Mouse (Mus musculus) brain, adult 2 months (tissue): ENCODE results near the gene Stat4.
A peak's percentile ranks its signal among the peaks of the same experiment; 100 is the strongest.

Source experiments
- DNase-seq: peaks from one replicate; pipeline ENCODE4 v3.0.0; 2011; ENCODE audit warnings: low read depth, low spot score

Stat4 gene

GRCm38 (mm10) chr1:52102795-52103194 lies 115.8 kb downstream of the Stat4 start:
- no peak for DNase-seq

- DNase-seq: no peak
These were observed 120.3 kb downstream of the Stat4 start for GRCm38 (mm10) chr1:52107206-52107605.

- DNase-seq: no peak
These were observed 124.3 kb downstream of the Stat4 start for GRCm38 (mm10) chr1:52111217-52111616.

- no peak for DNase-seq
These were observed 125.4 kb downstream of the Stat4 start for GRCm38 (mm10) chr1:52112301-52112700.

- DNase-seq: no peak
These were observed 126.2 kb downstream of the Stat4 start for GRCm38 (mm10) chr1:52113067-52113665.

- DNase-seq: peak; percentile 99
These were observed 126.7 kb downstream of the Stat4 start for GRCm38 (mm10) chr1:52113666-52114069.

- no peak for DNase-seq
These were observed 129.5 kb downstream of the Stat4 start for GRCm38 (mm10) chr1:52116441-52116840.

GRCm38 (mm10) chr1:52117777-52118176 lies 130.8 kb downstream of the Stat4 start:
- no peak for DNase-seq

GRCm38 (mm10) chr1:52118860-52119591 lies 132.1 kb downstream of the Stat4 start, which contains the start of gene Stat1:
Stat1 (plus strand) TSS chr1:52119440.
- DNase-seq: peak; percentile 97

- peak; percentile 27 for DNase-seq
These were observed 132.7 kb downstream of the Stat4 start for GRCm38 (mm10) chr1:52119691-52120090.

- no peak for DNase-seq
These were observed 133.2 kb downstream of the Stat4 start for GRCm38 (mm10) chr1:52120191-52120590.

- DNase-seq: no peak
These were observed 134.1 kb downstream of the Stat4 start for GRCm38 (mm10) chr1:52121052-52121451.

GRCm38 (mm10) chr1:52124818-52125217 lies 137.9 kb downstream of the Stat4 start:
- no peak for DNase-seq

- no peak for DNase-seq
These were observed 140.4 kb downstream of the Stat4 start for GRCm38 (mm10) chr1:52127350-52127749.

GRCm38 (mm10) chr1:52129794-52130193 lies 142.8 kb downstream of the Stat4 start:
- DNase-seq: no peak

GRCm38 (mm10) chr1:52131787-52132377 lies 144.9 kb downstream of the Stat4 start:
- peak; percentile 64 for DNase-seq

GRCm38 (mm10) chr1:52133254-52133653 lies 146.3 kb downstream of the Stat4 start:
- DNase-seq: no peak

GRCm38 (mm10) chr1:52137292-52137691 lies 150.3 kb downstream of the Stat4 start:
- DNase-seq: no peak

GRCm38 (mm10) chr1:52140534-52140933 lies 153.6 kb downstream of the Stat4 start:
- peak; percentile 71 for DNase-seq

- DNase-seq: no peak
These were observed 154.5 kb downstream of the Stat4 start for GRCm38 (mm10) chr1:52141482-52141881.

- DNase-seq: no peak
These were observed 155.2 kb downstream of the Stat4 start for GRCm38 (mm10) chr1:52142117-52142516.

GRCm38 (mm10) chr1:52143191-52143590 lies 156.2 kb downstream of the Stat4 start:
- DNase-seq: no peak
